Mouse (Mus musculus): Measurements from ENCODE around the gene Il17rb.
A peak's percentile ranks its signal among the peaks of the same experiment; 100 is the strongest.

Il17rb gene

GRCm38 (mm10) chr14:30008733-30009575 is at the start of gene Il17rb, which contains the start of gene Chdh:
Gene Il17rb (minus strand): TSS chr14:30008896.
Gene Chdh (plus strand): TSS chr14:30009023.
- peak; percentile 88 for DNase-seq

- peak; percentile 30 for DNase-seq
Observed at GRCm38 (mm10) chr14:30056031-30056766, 47.5 kb upstream of the Il17rb start.

- no peak for DNase-seq
Observed at GRCm38 (mm10) chr14:30054922-30055321, 46.2 kb upstream of the Il17rb start.

GRCm38 (mm10) chr14:30050280-30050679 is 41.6 kb upstream of the Il17rb start:
- no peak for DNase-seq

GRCm38 (mm10) chr14:30048049-30048448 is 39.4 kb upstream of the Il17rb start:
- DNase-seq: no peak

- DNase-seq: no peak
Observed at GRCm38 (mm10) chr14:30046976-30047375, 38.3 kb upstream of the Il17rb start.

- no peak for DNase-seq
Observed at GRCm38 (mm10) chr14:30045704-30046220, 37.1 kb upstream of the Il17rb start.

- DNase-seq: no peak
Observed at GRCm38 (mm10) chr14:30045239-30045638, 36.5 kb upstream of the Il17rb start.

- no peak for DNase-seq
Observed at GRCm38 (mm10) chr14:30043356-30043940, 34.8 kb upstream of the Il17rb start.

- DNase-seq: no peak
Observed at GRCm38 (mm10) chr14:30041836-30042235, 33.1 kb upstream of the Il17rb start.

- DNase-seq: no peak
Observed at GRCm38 (mm10) chr14:30039413-30039812, 30.7 kb upstream of the Il17rb start.

- DNase-seq: no peak
Observed at GRCm38 (mm10) chr14:30038431-30038830, 29.7 kb upstream of the Il17rb start.

GRCm38 (mm10) chr14:30033405-30033804 is 24.7 kb upstream of the Il17rb start:
- DNase-seq: no peak

- no peak for DNase-seq
Observed at GRCm38 (mm10) chr14:30027378-30027777, 18.7 kb upstream of the Il17rb start.

GRCm38 (mm10) chr14:30024387-30024786 is 15.7 kb upstream of the Il17rb start:
- DNase-seq: no peak

- DNase-seq: no peak
Observed at GRCm38 (mm10) chr14:30022471-30022870, 13.8 kb upstream of the Il17rb start.

- no peak for DNase-seq
Observed at GRCm38 (mm10) chr14:30019792-30020575, 11.3 kb upstream of the Il17rb start.

GRCm38 (mm10) chr14:30019375-30019774 is 10.7 kb upstream of the Il17rb start:
- peak; percentile 50 for DNase-seq

GRCm38 (mm10) chr14:30018846-30019245 is 10.2 kb upstream of the Il17rb start:
- no peak for DNase-seq

- DNase-seq: no peak
Observed at GRCm38 (mm10) chr14:30018463-30018801, 9.7 kb upstream of the Il17rb start.

GRCm38 (mm10) chr14:30017794-30018462 is 9.2 kb upstream of the Il17rb start:
- no peak for DNase-seq

GRCm38 (mm10) chr14:30016666-30017065 is 8.0 kb upstream of the Il17rb start:
- no peak for DNase-seq
